Mouse (Mus musculus) brain, embryonic 14.5 days (tissue): ENCODE results near the gene Ptprcap.

Experiments used
- CTCF ChIP-seq: fragments of 200-500 bp; IDR thresholded peaks from 2 replicates; pipeline ENCODE4 v1.5.1; 2012; ENCODE audit warnings: inconsistent platforms, mild to moderate bottlenecking, moderate library complexity, borderline replicate concordance; ENCODE audit not compliant: insufficient read depth, insufficient read length; ENCODE audit errors: extremely low read depth
- POLR2A ChIP-seq: fragments of 200-500 bp; IDR thresholded peaks from 2 replicates; pipeline ENCODE4 v1.6.1; 2012; ENCODE audit warnings: mild to moderate bottlenecking, inconsistent platforms, borderline replicate concordance; ENCODE audit not compliant: poor library complexity, insufficient read depth, insufficient read length, severe bottlenecking; ENCODE audit errors: extremely low read depth

GRCm38 (mm10) chr19:4175368-4175947 lies 22.1 kb downstream of the Ptprcap start, which contains the start of gene Carns1:
- TF ChIP-seq CTCF, result no peak
- TF ChIP-seq POLR2A, result no peak
